Mouse (Mus musculus): ENCODE data around the gene Enc1.

Gene Enc1

GRCm38 (mm10) chr13:97227795-97228194 is 13.1 kb upstream of the Enc1 start:
- DNase-seq = no peak

- DNase-seq = no peak
Measured at GRCm38 (mm10) chr13:97230101-97230500, 10.8 kb upstream of the Enc1 start.

DNA sequence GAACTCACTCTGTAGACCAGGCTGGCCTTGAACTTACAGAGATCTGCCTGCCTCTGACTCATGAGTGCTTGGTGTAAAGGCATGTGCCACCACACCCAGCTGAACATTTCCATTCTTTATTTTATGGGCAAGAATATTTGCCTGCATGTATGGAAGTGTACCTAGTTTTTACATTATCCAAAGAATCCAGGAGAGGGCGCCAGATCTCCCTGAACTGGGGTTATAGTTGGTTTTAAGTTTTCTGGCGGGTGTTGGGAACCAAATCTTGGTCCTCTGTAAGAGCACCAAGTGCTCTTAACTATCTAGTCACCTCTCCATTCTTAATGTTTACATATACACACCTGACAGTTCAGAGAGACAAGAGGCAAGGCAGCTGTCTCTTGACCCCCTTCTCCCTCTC is 7.8 kb upstream of the Enc1 start:
- no peak for DNase-seq

DNA sequence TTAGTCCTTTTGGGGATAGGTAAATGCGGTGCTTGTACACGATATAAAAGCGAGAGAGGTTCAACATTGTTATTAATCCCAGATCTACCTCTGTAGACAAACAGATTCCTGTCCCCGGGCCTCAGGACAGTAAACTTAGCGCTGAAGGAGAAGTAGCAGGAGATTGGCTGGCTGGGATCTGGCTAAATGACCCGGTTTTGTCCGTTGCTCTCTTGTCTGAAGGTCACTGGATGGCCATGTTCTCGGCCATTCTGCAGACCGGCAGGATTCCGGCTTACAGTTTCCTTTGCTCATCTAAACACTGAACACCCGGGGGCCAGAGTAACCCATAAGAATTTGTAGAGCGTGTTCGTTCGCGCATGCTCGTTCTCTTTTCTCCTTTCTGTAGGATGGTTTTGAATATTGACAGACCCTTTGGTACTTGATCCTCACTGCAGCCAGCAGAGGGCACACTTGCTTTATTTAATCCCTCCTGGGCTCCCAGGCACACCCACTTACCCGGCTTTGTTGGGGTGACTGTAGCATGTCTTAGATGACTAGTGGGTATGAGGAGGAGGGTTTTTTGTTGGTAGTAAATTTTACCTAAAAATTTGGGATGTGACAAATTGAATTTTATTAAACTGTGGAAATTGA is 6.0 kb upstream of the Enc1 start:
- DNase-seq = peak; percentile 91

DNA sequence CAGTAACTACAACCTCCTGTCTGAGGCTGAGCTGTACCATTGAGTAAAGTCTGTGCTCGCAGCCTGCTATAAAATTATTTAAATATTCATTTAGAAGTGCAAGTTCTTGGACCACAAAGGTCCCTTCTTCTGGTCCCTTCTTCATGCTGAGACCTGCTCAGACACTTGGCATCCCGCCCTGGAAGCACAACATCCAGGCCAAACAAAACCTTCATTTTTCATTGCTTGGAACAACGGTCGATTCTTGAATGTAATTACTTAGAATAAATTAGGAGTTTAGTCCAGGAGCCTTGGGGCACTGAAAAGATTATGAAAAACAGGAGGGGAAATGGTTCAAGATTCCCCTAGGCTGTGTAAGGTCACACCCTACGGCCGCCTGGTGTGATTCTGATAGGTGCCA is 5.0 kb upstream of the Enc1 start:
- no peak for DNase-seq

DNA sequence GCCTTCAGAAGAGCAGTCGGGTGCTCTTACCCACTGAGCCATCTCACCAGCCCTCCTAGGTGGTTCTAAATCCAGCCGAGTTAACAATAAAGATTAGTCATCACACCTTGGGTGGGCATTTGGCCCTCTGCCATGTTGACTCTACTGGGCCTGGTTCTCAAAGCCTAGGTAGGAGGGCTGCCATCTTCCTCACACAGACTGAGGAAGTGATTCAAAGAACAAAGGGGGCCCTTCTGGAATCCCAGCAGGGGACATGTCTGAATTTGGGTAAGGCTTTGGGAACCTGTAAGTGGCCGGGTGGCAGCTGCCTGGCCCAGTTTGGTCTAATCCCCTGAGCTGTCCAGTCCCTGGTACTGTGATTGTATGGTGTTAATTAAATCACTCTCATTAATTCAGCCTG is 3.2 kb upstream of the Enc1 start:
- DNase-seq = no peak

GRCm38 (mm10) chr13:97238181-97238981 is 2.5 kb upstream of the Enc1 start:
- no peak for DNase-seq

GRCm38 (mm10) chr13:97239343-97240180 is 1.3 kb upstream of the Enc1 start:
- peak; percentile 57 for DNase-seq

DNA sequence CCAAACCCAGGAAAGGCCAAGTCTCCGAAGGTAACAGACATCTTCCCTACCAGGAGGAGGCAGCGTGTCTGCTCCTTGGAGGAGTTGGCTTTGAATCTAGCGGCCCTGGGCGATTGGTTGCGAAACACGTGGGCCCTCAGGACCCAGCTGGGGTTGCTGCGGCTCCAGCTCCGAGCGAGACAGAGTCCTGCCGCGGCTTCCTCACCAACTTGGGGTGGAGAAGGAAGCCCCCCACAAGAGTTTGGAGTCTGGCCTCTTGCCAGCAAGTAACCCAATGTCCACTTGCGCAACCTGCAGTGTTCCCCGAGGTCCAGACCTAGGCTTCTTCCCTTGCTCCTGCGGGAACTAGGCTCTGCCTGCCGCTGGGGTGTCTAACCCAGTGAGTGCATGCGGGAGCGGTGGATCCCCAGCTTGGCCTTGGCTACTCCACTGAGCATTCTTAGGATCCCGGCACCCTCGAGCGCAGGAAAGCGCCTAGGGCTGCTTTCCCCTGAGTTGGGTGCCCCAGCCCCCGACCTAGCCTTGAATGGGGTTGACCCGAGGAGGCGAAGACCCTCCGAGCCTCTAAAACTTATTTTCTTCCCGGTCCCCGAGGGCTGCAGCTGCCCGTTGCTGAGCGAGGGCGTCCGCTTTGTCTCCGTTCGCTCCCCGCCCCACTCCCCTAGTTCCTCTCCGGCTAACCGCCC is 483 bp upstream of the Enc1 start:
- peak; percentile 74 for DNase-seq

DNA sequence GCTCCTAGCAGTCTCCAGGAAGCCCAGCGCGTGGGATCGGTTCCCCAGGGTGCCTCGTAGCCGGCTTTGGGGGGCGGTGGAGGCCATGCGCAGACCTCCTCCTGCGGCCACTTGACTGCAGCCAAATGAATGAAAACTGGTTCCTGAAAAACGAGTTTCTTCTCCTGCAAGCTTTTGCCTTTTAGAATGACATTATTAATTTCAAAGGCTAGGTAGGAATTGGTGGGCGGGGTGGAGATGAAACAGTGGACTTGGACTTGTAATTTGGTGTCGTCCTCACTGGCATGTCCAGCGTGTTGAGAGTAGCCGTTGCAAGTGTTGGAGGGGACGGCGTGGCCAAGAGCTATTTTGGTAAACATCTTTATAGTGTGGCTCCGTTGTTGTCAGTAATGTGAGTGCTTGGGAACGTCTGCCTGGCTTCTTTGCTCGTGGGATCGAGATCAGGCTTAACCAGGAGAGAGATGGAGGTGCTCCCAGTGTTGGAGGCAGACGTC is 929 bp downstream of the Enc1 start:
- DNase-seq = no peak

DNA sequence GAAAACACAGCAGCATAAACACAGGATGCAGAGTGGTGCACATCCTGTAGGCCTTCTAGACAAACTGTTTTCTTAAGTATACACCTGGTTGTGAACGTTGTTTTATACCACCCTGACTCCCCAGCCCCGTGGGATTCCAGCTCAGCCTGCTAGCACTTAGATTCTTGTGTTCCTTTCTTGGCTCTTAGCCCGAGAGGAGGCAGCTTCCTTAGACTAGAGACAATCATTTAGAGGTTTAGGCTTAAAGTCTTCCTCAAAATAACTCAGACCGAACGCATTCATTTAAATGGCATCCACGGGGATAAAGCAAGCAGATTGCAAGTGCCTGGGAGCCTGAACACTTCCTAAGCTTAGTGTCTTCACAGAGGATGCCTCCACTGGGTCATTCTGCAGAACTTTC is 1.8 kb downstream of the Enc1 start:
- no peak for DNase-seq

DNA sequence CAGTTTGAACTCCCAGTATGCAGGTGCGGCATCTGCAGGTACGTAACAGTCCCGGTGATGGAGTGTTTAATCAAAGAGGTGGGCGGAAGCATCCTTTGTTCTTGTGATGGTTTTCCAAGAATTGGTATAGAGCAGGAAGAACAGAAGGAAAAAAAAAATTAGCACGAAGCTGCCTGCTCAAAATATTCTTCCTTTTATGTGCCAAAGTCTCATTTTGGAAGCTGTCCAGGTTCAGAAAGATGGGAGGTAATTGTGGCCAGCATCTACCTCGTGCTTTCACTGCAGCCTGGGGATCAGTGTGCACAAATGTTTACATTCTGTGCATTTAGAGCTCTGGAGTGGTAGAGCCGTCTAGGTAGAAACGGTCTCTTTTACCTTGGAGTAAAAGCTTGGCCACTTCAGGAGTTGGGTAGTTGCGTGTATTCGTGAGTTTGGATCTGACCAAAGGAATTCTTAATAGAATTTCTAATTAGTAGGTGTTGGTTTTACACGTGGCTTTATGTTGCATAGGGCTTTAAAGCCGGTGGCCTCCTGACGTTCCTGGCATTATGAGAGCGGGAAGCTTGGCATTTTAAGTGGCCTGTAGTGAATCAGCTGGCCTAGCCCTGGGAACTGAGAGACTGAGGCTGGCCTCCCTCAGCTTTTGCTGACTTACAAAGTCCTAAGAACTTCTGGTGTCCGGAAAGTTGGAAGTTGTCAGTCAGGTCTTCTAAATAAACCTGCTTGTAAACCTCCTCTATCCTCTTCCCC is 3.2 kb downstream of the Enc1 start:
- no peak for DNase-seq

DNA sequence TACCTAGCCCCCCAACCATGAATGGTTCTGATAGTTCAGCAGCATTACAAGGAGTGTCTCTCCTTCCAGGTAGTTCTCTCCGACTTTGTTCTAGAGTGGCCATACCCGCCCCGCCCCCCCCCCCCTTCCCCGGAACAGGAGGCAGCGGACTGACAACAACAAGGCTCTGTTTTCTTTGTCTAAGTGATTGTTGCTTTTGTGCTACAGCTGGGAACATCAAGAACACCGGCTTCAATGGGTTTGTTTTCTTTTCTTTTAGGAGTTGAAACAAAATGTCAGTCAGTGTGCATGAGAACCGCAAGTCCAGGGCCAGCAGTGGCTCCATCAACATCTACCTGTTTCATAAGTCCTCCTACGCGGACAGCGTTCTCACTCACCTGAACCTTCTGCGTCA is 3.8 kb downstream of the Enc1 start:
- DNase-seq = no peak

GRCm38 (mm10) chr13:97245157-97245556 is 4.3 kb downstream of the Enc1 start:
- no peak for DNase-seq

DNA sequence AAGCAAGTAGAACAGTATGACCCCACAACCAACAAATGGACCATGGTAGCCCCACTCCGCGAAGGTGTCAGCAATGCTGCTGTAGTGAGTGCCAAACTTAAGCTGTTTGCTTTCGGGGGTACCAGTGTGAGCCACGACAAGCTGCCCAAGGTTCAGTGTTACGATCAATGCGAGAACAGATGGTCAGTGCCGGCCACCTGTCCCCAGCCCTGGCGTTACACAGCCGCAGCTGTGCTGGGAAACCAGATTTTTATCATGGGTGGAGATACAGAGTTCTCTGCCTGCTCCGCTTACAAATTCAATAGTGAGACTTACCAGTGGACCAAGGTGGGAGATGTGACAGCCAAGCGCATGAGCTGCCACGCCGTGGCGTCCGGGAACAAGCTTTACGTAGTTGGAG is 5.3 kb downstream of the Enc1 start:
- DNase-seq = no peak

DNA sequence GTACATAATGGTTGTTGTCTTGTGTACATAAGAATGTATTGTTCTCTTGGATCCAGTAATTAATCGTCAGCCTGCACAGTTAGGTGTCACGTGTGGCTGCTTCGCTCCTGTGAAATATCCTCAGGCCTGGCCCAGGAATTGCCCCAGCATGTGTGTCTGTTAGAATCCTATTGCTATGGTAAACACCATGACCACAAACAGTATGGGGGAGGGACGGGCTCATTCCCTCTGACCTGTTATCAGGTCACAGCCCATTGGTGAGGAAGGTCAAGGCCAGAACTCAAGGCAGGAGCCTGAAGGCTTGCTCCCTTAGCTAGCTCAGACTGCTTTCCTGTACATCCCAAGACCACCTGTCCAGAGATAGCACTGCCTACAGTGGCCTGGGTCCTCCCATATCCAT is 6.8 kb downstream of the Enc1 start:
- no peak for DNase-seq

GRCm38 (mm10) chr13:97249051-97249461 is 8.2 kb downstream of the Enc1 start:
- no peak for DNase-seq

DNA sequence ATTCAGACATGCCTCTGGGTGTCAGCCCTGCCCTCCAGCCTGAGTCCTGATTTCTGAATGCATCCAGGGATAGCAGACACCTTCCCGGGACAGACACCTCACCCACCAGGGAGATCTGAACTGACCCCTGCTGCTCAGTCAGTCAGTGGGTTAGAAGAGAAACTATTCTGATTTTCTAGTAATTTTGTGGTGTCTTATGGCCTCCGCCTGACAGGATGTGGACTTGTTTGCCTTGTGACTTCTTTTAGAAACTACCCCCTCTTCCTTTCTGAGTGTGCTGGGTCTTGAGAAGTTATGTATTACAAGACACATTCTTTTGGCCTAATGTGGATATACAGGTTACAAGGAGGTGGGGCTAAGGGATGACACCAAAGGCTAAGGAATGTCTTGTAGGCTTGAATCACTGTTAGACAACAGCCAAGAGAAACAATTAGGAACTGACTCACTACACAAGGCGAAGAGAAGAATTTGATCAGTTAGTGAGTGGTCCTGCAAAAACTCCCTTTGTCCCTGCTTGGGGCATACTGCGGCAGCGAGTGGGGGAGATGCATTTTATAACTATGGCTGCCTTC is 8.7 kb downstream of the Enc1 start:
- no peak for DNase-seq

GRCm38 (mm10) chr13:97250148-97250547 is 9.2 kb downstream of the Enc1 start:
- no peak for DNase-seq

GRCm38 (mm10) chr13:97250551-97251380 is 9.9 kb downstream of the Enc1 start:
- no peak for DNase-seq

GRCm38 (mm10) chr13:97251736-97252135 is 10.8 kb downstream of the Enc1 start:
- no peak for DNase-seq
